Mouse (Mus musculus): Measurements from ENCODE around the gene Pitpnc1.

DNA sequence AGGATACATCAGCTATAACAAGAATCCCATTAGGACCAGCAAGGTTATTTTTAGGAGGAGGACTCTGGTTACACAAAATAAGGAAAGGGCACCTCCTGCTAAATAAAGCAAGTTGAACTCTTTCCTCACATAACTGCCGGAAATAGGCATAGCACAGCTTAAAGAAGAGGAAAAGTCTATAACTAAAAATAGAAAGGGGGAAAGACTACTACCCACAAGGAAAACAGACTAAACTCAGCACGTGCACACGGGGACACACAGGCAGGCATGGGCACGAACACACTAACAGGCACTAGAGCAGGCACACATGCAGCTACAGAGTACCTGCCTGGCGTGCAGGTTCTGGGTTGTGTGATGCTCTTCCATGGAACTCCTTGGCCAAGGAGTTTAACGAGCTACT is 23.8 kb downstream of the Pitpnc1 start:
- TF ChIP-seq TCF3 (IDR thresholded peaks at IDR 0.05; ENCODE audit: insufficient read length, low read depth) (no peak), POLR2A (IDR thresholded peaks at IDR 0.05; ENCODE audit: insufficient read length, low read depth) (no peak), MYOD1 (IDR thresholded peaks at IDR 0.05; ENCODE audit: control insufficient read depth in 1 of 3, insufficient read length in 2 of 3, low read depth in 2 of 3) (no peak)
